Mouse (Mus musculus) forebrain, embryonic 10.5 days (tissue): ENCODE measurements around the gene Rraga. TPM values are rescaled to one million over a fixed set of nuclear protein-coding genes. Genes with fewer than 3 reads are reported as not detected.
"Not testable (repeated sequence)": the region's sequence is repeated elsewhere in the genome, so short reads cannot be mapped to it uniquely, and the experiment has no call there.

Experiments
- DNase-seq: peaks from one replicate; pipeline ENCODE4 v3.0.0-alpha.2; 2017; ENCODE audit warnings: low spot score; ENCODE audit errors: extremely low spot score
- H3K27ac ChIP-seq: fragments of 300-500 bp; sonication (generic); 2 replicates; pipeline ENCODE4 v1.5.1; 2016; ENCODE audit warnings: mild to moderate bottlenecking
- H3K27me3 ChIP-seq: fragments of 300-500 bp; sonication (generic); 2 replicates; pipeline ENCODE4 v1.6.1; 2016; ENCODE audit warnings: mild to moderate bottlenecking; ENCODE audit not compliant: poor library complexity, severe bottlenecking
- H3K36me3 ChIP-seq: fragments of 300-500 bp; sonication (generic); replicated peaks from 2 replicates; pipeline ENCODE4 v1.6.1; 2016; ENCODE audit warnings: mild to moderate bottlenecking, moderate library complexity
- H3K4me1 ChIP-seq: fragments of 300-500 bp; sonication (generic); 2 replicates; pipeline ENCODE4 v1.6.1; 2016
- H3K4me3 ChIP-seq: fragments of 300-500 bp; sonication (generic); 2 replicates; pipeline ENCODE4 v1.5.1; 2016; ENCODE audit warnings: mild to moderate bottlenecking, moderate library complexity
- H3K9me3 ChIP-seq: fragments of 300-500 bp; sonication (generic); 2 replicates; pipeline ENCODE4 v1.6.1; 2016; ENCODE audit warnings: mild to moderate bottlenecking, moderate library complexity
- WGBS: fragments of 180-500 bp; shearing (Covaris S2); methylation state at CpG from one replicate; pipeline ENCODE4 v1.1.7; 2016; 5-methylcytosine and 5-hydroxymethylcytosine counted together
- polyA plus RNA-seq: library from polyadenylated mRNA; unstranded; fragments of >200 nt; fragmentation: Nextera tagmentation; extraction: Ambion mirVana; gene quantifications from 2 replicates; pipeline ENCODE4 v1.2.1, GENCODE M21; 2016

Gene Rraga
- polyA plus RNA-seq, 1 experiment from 2014 or later = 67.0 TPM

GRCm38 (mm10) chr4:86620506-86620905, 45.0 kb downstream of the Rraga start:
- no peaks in the 10 kb centered on the region for H3K36me3 ChIP-seq
- H3K27me3 ChIP-seq = no peaks in the 10 kb centered on the region
- H3K9me3 ChIP-seq = no peaks in the 10 kb centered on the region
- 78% methylated on average over 2 of the region's 2 CpGs for WGBS
- H3K4me1 ChIP-seq = no peaks in the 10 kb centered on the region
- H3K4me3 ChIP-seq = no peak overlapping the region
- DNase-seq = no peak
- no peak overlapping the region for H3K27ac ChIP-seq

DNA sequence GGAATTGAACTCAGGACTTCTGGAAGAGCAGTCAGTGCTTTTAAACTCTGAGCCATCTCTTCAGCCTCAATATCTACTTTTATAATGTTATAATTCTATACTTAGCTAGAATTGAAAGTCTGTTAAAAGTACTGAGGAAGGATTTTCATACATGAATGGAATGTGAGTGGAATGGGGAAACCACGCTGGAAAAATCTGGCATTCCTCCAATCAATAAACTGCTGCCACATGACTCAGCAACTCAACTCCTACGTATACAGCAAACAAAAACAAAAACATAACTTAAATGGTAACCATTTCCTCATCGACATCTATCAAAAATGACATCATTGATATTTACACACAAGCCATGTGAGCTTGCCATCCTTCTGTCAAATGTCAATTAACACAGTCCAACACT, 46.6 kb downstream of the Rraga start:
- H3K9me3 ChIP-seq = no peaks in the 10 kb centered on the region
- WGBS = 81% methylated on average over 3 of the region's 3 CpGs
- no peak overlapping the region for H3K27ac ChIP-seq
- H3K4me1 ChIP-seq = no peaks in the 10 kb centered on the region
- no peak for DNase-seq
- no peaks in the 10 kb centered on the region for H3K27me3 ChIP-seq
- no peaks in the 10 kb centered on the region for H3K36me3 ChIP-seq
- no peak overlapping the region for H3K4me3 ChIP-seq

- H3K36me3 ChIP-seq, H3K27ac ChIP-seq, H3K27me3 ChIP-seq, H3K4me1 ChIP-seq, H3K9me3 ChIP-seq, DNase-seq, H3K4me3 ChIP-seq: not testable (repeated sequence)
- 88% methylated on average over 1 of the region's 1 CpGs for WGBS
Observed at GRCm38 (mm10) chr4:86622532-86622931, 47.1 kb downstream of the Rraga start.

GRCm38 (mm10) chr4:86625463-86625862, 50.0 kb downstream of the Rraga start:
- Histone ChIP-seq H3K27ac (no peak overlapping the region), H3K27me3 (no peaks in the 10 kb centered on the region), H3K9me3 (no peaks in the 10 kb centered on the region), H3K4me3 (no peak overlapping the region), H3K4me1 (no peaks in the 10 kb centered on the region), H3K36me3 (no peaks in the 10 kb centered on the region)
- 88% methylated on average over 5 of the region's 5 CpGs for WGBS
- DNase-seq = no peak

GRCm38 (mm10) chr4:86626496-86626895, 51.0 kb downstream of the Rraga start:
- not testable (repeated sequence) for H3K27ac ChIP-seq, DNase-seq, H3K4me1 ChIP-seq, H3K27me3 ChIP-seq, H3K4me3 ChIP-seq, H3K36me3 ChIP-seq, H3K9me3 ChIP-seq
- 96% methylated on average over 7 of the region's 7 CpGs for WGBS

Other genes starting within 250 kb of the Rraga start
- not detected in 2 replicates for gene Saxo1, start 17.3 kb upstream of the Rraga start, polyA plus RNA-seq
- gene Haus6, start 36.4 kb downstream of the Rraga start, polyA plus RNA-seq = 33.4 and 35.6 TPM in 2 replicates
- 72.9 and 73.7 TPM in 2 replicates for gene Plin2, start 94.4 kb downstream of the Rraga start, polyA plus RNA-seq
- 6.2 and 6.4 TPM in 2 replicates for gene Dennd4c, start 172.9 kb downstream of the Rraga start, polyA plus RNA-seq